Mouse (Mus musculus): ENCODE data around the gene Efs. TPM values are rescaled to one million over a fixed set of nuclear protein-coding genes. Genes with fewer than 3 reads are reported as not detected.

The Efs gene
- polyA plus RNA-seq, 1 experiment from 2014 or later, result 16.3 TPM

GRCm38 (mm10) chr14:54912109-54912850, 13.6 kb downstream of the Efs start:
- H3K9me3 ChIP-seq, result no peaks in the 10 kb centered on the region
- WGBS, result 1% methylated on average over 62 of the region's 69 CpGs
- peak overlapping the region; percentile 93 for H3K4me3 ChIP-seq
- H3K27me3 ChIP-seq, result no peaks in the 10 kb centered on the region
- H3K9ac ChIP-seq, result peak overlapping the region; percentile 98
- H3K4me1 ChIP-seq (replicated peaks), result peaks cover 45% of the 10 kb centered on the region
- peak overlapping the region; percentile 96 for H3K27ac ChIP-seq (replicated peaks)
- H3K4me2 ChIP-seq, result peak overlapping the region; percentile 89
- peaks cover 19% of the 10 kb centered on the region for H3K36me3 ChIP-seq
- peak; percentile 62 for ATAC-seq (ENCODE audit: low FRiP score, low read depth)

DNA sequence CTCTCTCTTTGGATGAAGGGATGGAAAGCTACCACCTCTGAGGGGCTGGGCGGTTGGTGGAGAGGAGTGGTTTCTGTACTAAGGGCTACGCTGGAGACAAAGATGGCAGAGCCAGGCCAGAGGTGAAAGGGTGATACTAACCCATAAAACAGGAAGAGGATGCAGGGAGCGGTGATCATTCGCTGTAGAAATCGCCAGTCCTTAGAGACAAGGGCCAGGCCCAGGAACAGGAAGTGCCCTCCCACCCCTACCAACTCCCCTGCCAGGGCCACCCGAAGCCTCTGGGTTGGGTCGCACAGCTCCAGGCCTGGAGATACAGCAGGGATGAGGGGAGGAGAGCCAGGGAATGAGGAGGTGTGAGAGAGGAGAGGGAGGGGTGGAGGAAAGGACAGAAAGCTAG, 17.2 kb downstream of the Efs start:
- H3K36me3 ChIP-seq, result peaks cover 42% of the 10 kb centered on the region
- no peak overlapping the region for H3K4me2 ChIP-seq
- ATAC-seq (ENCODE audit: low FRiP score, low read depth), result no peak
- 87% methylated on average over 7 of the region's 7 CpGs for WGBS
- H3K4me1 ChIP-seq (replicated peaks), result peaks cover 43% of the 10 kb centered on the region
- no peak overlapping the region for H3K27ac ChIP-seq (replicated peaks)
- no peak overlapping the region for H3K9ac ChIP-seq
- no peak overlapping the region for H3K4me3 ChIP-seq
- no peaks in the 10 kb centered on the region for H3K9me3 ChIP-seq
- no peaks in the 10 kb centered on the region for H3K27me3 ChIP-seq

DNA sequence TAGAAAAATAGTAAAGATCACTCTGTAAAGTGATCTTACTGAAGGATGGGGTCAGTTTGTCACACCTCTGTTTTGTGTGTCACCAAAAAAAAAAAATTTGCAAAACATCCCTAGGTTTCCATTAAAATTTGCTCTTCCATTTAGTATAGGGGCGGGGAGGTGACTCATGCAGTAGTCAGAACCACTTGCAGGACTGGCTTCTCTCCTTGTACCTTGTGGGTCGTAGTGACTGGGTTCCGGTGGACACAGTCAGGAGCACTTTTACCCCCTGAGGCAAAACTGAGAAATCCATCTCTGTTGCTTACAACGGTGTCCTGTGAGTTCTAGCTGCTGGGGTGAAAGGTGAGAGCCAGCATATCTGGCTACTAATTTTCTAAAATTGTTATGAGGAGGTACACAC, 22.3 kb downstream of the Efs start:
- 89% methylated on average over 4 of the region's 4 CpGs for WGBS
- H3K4me3 ChIP-seq, result no peak overlapping the region
- H3K4me2 ChIP-seq, result no peak overlapping the region
- no peaks in the 10 kb centered on the region for H3K27me3 ChIP-seq
- no peak overlapping the region for H3K9ac ChIP-seq
- H3K4me1 ChIP-seq (replicated peaks), result peaks cover 7% of the 10 kb centered on the region; the same call in 1 of the 2 replicates
- no peak for ATAC-seq (ENCODE audit: low FRiP score, low read depth)
- peaks cover 41% of the 10 kb centered on the region for H3K36me3 ChIP-seq
- H3K9me3 ChIP-seq, result no peaks in the 10 kb centered on the region
- no peak overlapping the region for H3K27ac ChIP-seq (replicated peaks)

- ATAC-seq (ENCODE audit: low FRiP score, low read depth), result peak; percentile 42
- H3K4me2 ChIP-seq, result no peak overlapping the region
- H3K27me3 ChIP-seq, result no peaks in the 10 kb centered on the region
- H3K4me3 ChIP-seq, result no peak overlapping the region
- no peak overlapping the region for H3K9ac ChIP-seq
- no peaks in the 10 kb centered on the region for H3K9me3 ChIP-seq
- 0% methylated on average over 3 of the region's 3 CpGs for WGBS
- H3K27ac ChIP-seq (replicated peaks), result peak overlapping the region; percentile 49; the same call in 1 of the 2 replicates
- peaks cover 42% of the 10 kb centered on the region for H3K36me3 ChIP-seq
- peaks cover 13% of the 10 kb centered on the region for H3K4me1 ChIP-seq (replicated peaks)
Observed at GRCm38 (mm10) chr14:54900383-54900782, 25.5 kb downstream of the Efs start.

DNA sequence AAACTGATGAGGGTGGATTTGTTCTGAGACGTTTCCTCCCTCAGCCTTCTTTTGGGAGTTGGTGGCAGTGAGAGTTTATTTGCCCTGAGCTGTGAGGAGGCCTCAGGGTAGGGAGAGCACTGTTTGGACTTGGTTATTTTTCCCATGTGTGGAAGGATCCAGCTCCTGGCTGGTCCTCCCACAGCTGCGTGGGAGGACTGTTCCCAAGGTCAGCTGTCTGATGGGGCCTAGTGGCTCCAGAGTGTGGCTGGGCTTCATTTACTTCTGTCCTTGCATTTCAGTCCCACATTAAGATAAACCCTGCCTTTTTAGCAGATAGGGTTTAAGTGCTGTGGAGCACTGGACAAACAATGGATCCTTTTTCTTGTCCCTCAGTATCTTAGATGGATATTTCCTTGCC, 28.5 kb downstream of the Efs start:
- Histone ChIP-seq H3K36me3 (peaks cover 28% of the 10 kb centered on the region), H3K9ac (no peak overlapping the region), H3K4me1 (replicated peaks) (peaks cover 20% of the 10 kb centered on the region), H3K4me3 (no peak overlapping the region), H3K27ac (replicated peaks) (no peak overlapping the region), H3K9me3 (no peaks in the 10 kb centered on the region), H3K27me3 (no peaks in the 10 kb centered on the region), H3K4me2 (no peak overlapping the region)
- WGBS, result 70% methylated on average over 2 of the region's 2 CpGs
- ATAC-seq (ENCODE audit: low FRiP score, low read depth), result no peak

DNA sequence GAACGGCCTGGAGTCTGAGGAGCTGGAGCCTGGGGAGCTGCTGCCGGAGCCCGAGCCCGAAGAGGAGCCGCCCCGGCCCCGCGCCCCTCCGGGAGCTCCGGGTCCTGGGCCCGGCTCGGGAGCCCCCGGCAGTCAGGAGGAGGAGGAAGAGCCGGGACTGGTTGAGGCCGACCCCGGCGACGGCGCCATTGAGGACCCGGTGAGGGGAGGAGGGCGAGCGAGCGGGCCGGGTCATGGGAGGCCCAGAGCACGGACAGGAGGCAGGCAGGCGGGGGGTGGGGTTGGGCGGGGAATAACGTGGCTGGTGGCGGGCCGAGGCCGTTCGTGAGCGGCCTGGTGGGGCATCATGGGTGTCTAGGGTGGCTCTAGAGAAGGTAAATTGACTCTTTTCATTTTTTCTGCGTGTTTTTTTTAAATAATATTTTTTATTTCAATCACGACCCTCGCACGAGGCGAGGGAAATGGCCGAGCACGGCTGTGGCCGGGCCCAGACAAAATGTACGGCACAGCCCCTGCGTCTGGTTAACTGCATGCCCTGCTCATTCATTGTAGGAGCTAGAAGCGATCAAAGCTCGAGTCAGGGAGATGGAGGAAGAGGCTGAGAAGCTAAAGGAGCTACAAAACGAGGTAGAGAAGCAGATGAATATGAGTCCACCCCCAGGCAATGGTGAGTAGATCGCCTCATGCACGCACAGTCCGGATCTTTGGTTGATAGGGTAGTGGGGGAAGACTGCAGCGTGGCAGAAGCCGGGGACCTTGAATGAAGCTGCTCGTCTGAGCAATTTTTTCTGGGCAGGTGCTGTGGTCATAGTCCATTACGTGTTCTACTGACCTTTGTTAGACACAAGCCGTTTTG, 31.4 kb downstream of the Efs start:
- WGBS, result under 1% methylated on average over 54 of the region's 54 CpGs
- H3K36me3 ChIP-seq, result peaks cover 28% of the 10 kb centered on the region

GRCm38 (mm10) chr14:54893651-54894181, 32.2 kb downstream of the Efs start:
- Histone ChIP-seq H3K36me3 (peaks cover 25% of the 10 kb centered on the region), H3K4me2 (peak overlapping the region; percentile 52), H3K9ac (peak overlapping the region; percentile 99), H3K4me3 (peak overlapping the region; percentile 93), H3K4me1 (replicated peaks) (peaks cover 20% of the 10 kb centered on the region), H3K9me3 (no peaks in the 10 kb centered on the region), H3K27me3 (no peaks in the 10 kb centered on the region), H3K27ac (replicated peaks) (peak overlapping the region; percentile 97)
- peak; percentile 98 for ATAC-seq (ENCODE audit: low FRiP score, low read depth)
- WGBS, result under 1% methylated on average over 38 of the region's 38 CpGs

More for the DNA sequence above, 31.4 kb downstream of the Efs start:
- Histone ChIP-seq H3K9ac (peak overlapping the region; percentile 99), H3K4me2 (peak overlapping the region; percentile 63), H3K4me1 (replicated peaks) (peaks cover 20% of the 10 kb centered on the region), H3K9me3 (no peaks in the 10 kb centered on the region), H3K27me3 (no peaks in the 10 kb centered on the region), H3K27ac (replicated peaks) (peak overlapping the region; percentile 97), H3K4me3 (peak overlapping the region; percentile 93)
- peak; percentile 39 for ATAC-seq (ENCODE audit: low FRiP score, low read depth)

DNA sequence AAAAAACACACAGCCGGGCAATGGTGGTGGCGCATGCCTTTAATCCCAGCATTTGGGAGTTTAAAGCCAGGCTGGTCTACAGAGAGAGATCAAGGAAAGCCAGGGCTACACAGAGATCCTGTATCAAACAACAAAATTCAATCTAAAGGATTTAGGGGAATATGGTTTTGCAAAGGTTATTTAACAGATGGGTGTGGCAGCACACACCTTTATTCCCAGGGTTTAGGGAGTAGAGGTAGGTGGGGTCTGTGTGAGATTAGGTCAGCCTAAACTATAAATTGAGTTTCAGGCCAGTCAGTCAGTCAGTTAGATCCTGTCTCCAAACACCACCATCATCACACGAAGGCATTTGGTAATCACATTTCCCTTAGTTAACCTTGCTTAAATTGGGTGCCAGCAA, 33.7 kb downstream of the Efs start, which contains the start of gene Pabpn1:
TSS of gene Pabpn1 (plus strand) at position 301 of the 400 bp plus-strand sequence.
- Histone ChIP-seq H3K27me3 (no peaks in the 10 kb centered on the region), H3K27ac (replicated peaks) (peak within 1 kb of the TSS; percentile 89), H3K36me3 (peaks cover 18% of the 10 kb centered on the region), H3K9ac (peak within 1 kb of the TSS; percentile 34), H3K4me3 (peak within 1 kb of the TSS; percentile 93), H3K4me1 (replicated peaks) (peaks cover 20% of the 10 kb centered on the region), H3K4me2 (peak within 1 kb of the TSS; percentile 52), H3K9me3 (no peaks in the 10 kb centered on the region)
- ATAC-seq (ENCODE audit: low FRiP score, low read depth), result no peak
- 97% methylated on average over 3 of the region's 3 CpGs for WGBS

DNA sequence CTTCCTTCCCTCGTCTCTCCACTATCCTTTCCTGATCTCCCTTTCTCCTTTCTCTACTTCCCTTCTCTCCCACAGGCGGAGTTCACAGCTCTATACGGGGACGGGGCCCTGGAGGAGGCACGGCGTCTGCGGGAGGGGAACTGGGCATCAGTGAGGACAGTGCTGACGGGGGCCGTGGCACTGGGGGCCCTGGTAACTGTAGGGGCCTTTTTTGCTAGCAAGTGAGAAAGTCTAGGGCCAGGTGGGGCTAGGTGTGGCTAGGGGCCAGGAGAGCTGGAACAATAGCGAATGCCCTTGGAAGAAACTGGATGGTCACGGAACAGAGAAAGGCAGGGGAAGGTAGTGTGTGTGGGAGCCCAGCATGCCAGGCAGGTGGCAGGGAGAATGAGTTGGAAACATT, 40.6 kb downstream of the Efs start:
- H3K4me2 ChIP-seq, result peak overlapping the region; percentile 63; the same call in 1 of the 2 replicates
- H3K36me3 ChIP-seq, result 0 out of 2 replicates have a peak, but pooled peaks cover 5% of the 10 kb centered on the region
- H3K4me3 ChIP-seq, result 0 out of 2 replicates have a peak overlapping the region, but pooled peaks have one; percentile 57
- no peaks in the 10 kb centered on the region for H3K27me3 ChIP-seq
- H3K9ac ChIP-seq, result peak overlapping the region; percentile 73
- H3K4me1 ChIP-seq (replicated peaks), result peaks cover 30% of the 10 kb centered on the region
- no peak overlapping the region for H3K27ac ChIP-seq (replicated peaks)
- H3K9me3 ChIP-seq, result no peaks in the 10 kb centered on the region
- 89% methylated on average over 11 of the region's 11 CpGs for WGBS
- ATAC-seq (ENCODE audit: low FRiP score, low read depth), result no peak

GRCm38 (mm10) chr14:54884022-54884712, 41.8 kb downstream of the Efs start:
- no peaks in the 10 kb centered on the region for H3K9me3 ChIP-seq
- peak overlapping the region; percentile 63 for H3K4me2 ChIP-seq
- 0 out of 2 replicates have a peak, but pooled peaks have one; percentile 1 for ATAC-seq (ENCODE audit: low FRiP score, low read depth)
- H3K4me3 ChIP-seq, result peak overlapping the region; percentile 57
- peak overlapping the region; percentile 73 for H3K9ac ChIP-seq
- H3K4me1 ChIP-seq (replicated peaks), result peaks cover 30% of the 10 kb centered on the region
- 32% methylated on average over 21 of the region's 21 CpGs for WGBS
- H3K27me3 ChIP-seq, result no peaks in the 10 kb centered on the region
- H3K36me3 ChIP-seq, result 0 out of 2 replicates have a peak, but pooled peaks cover 5% of the 10 kb centered on the region
- H3K27ac ChIP-seq (replicated peaks), result peak overlapping the region; percentile 79
